Mouse (Mus musculus) testis, postnatal 10 days (tissue): ENCODE measurements around the gene Stxbp5.

Source experiments
- DNase-seq: peaks from one replicate; pipeline ENCODE4 v3.0.0; 2021; ENCODE audit warnings: low spot score

The Stxbp5 gene

DNA sequence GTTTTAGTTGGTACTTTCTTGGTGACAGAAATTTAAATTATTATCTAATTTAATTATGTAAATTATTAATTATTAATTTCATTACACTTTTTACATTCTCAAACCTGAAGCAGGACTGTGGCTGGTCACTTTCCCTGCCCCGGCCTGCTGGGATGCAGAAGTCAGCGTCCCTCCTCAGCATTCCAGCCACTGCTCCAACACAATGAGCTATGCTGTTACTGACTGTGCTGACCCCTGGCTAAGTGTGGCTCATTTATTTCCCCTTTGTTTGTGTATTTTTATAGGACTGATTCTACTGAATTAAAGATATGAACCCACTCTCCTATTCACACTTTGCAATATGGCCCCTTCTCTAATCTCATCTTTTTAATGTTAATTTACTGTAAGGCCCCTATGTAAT is 43.0 kb downstream of the Stxbp5 start:
- DNase-seq = no peak

DNA sequence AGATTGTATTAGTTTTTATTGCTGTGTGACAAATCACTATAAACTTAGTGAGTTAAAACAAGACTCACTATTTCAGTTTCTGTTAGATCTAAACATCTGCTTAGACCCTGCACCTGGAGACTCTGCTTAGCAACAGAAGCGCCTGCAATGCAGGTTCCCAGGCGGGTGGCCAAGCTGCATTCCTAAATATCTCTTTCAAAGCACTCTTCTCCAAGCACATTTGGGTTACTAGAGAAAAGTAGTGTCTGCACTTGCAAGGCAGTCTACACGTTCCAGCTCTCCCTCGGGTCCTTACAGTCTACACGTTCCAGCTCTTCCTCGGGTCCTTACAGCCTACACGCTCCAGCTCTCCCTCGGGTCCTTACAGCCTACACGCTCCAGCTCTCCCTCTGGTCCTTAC is 44.1 kb downstream of the Stxbp5 start:
- DNase-seq = no peak

DNA sequence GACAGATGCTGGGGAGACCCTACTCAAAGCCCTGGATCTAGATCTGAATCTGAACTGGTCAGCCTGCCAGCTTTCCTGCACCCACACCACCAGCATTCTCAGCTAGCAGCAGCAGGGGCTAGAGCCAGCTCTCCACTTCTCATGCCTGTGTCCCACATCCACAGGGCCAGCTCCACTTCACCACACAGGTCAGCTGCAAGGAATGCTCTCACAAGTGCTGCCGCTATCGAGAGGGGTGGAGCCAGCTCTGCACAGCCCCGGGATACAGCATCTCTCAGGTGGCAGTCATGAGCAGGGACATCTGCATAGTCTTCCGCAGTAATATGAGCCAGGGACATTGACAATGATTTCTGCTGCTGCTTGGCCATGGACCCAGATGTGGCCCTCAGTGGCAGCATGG is 54.5 kb downstream of the Stxbp5 start:
- no peak for DNase-seq

DNA sequence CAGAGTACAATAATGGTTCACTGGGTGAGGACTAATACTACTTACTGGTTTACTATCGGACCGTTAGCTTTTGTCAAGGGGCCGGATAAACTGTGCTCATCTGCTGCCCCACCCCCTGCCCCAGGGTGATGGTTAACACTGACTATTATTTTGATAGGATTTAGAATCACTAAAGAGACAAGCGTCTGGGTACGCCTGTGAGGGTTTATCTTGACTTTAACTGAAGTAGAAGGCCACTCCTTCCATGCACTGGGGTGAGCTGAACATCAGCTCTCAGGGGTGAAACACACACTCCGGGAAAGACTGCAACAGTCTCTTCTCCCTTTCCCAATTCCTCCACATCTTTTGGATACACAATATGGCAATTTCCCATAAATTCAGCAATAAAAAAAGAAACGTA is 61.5 kb downstream of the Stxbp5 start:
- no peak for DNase-seq

DNA sequence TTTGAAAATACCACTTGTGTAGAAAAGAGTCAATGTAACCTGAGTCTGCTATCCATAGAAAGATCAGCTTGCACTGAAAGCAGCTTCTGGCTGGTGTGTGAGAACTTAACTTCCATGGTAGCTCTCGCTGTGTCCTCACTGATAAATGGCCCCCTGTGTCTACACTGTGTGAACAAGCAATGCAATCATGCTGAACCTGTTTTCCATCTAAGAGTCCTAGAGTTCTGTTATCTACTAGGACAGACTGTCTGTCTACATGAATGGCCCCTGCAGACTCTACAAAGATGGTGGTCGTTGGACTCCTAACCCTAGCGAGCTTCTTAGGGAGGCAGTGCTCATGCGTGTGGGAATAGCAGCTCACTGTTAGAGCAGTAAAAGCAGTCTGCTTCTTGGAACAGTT is 65.9 kb downstream of the Stxbp5 start:
- DNase-seq = no peak

DNA sequence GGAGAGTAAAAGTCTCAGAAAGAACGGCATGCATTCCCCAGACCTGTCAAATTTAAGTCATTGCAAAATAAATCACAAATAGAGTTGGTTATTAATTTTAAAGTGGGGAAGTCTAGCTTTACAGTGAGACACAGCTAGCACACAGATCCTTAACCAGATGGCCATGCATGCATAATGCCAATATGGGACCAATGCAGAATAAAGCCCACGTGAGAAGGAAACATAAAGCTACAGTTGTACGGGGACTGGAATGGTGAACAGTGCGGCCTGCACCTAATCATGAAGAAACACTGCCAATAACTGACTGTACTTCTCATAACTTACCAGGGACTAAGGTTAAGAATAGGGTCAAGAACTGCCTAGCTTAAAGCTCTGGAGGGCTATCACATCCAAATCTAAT is 67.9 kb downstream of the Stxbp5 start:
- no peak for DNase-seq

DNA sequence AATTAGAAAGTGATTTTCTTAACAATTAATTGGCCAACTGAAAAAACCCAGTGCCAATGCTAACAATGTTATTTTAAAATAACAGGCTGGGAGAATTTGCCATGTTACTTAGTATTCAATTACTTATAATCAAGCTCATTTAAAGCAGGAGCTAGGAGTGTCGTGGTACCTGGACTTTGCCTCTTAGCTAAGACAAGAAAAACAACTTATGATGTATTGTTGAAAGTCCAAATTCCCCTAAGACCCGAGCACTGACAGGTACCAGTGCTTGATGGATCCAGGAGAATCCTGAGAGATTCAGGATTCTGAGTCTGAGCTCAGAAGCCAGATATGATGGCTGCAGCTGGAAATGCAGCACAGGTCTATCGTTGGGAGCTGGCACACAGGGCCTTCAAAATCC is 71.1 kb downstream of the Stxbp5 start:
- no peak for DNase-seq

DNA sequence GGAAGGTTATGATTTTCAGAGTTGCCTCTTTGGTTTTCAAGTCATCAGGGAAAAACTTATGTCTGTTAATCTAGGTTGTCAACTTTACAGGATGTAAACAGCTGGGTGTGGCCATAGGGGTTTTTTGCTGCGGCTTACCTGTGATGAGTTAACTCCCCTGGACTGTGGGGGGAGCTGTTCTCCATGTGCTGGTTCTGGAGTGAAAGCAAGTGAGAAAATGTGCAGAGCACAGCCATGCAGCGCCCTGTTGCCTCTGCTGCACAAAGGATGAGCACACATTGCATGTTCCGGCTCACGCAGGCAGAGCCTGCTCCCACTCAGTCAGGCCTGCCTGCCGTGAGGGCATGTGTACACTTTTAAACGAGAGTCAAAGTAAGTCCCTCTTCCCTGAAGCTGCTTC is 79.6 kb downstream of the Stxbp5 start:
- no peak for DNase-seq

DNA sequence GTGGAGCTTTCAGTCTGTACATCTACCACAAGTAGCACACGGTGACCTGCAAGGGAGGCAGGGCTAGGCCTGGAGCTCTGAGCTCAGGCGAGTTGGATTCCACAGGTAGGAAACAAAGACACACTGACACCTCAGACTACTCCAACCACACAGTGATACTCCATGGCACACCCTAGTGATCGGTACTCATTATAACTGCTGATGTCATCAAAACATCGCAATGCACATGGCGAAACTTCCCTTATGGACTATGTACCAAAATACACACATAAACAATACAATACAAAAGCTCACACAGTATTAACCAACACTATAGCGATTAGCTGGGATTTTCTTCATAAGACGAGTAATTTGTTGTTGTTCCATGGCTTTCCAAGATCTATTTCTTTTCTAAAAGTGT is 82.3 kb downstream of the Stxbp5 start:
- DNase-seq = no peak

DNA sequence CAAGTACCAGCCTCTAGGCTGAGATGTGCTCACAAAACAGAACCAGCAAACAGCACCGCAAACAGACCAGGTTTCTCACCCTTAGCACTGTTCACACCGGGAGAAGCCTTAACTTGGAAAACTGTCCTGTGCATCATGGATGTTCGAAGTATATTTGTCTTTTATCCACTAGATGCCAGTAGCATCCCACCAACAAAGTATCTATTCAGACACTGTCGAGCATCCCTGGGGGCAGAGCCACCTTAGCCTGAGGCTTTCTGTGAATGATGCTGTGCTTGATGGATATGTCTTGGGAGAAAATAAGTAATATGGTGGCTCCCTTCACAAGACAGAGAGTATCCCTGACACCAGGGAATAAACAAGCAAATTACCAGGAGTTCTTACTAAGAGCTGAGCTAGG is 87.0 kb downstream of the Stxbp5 start:
- no peak for DNase-seq

DNA sequence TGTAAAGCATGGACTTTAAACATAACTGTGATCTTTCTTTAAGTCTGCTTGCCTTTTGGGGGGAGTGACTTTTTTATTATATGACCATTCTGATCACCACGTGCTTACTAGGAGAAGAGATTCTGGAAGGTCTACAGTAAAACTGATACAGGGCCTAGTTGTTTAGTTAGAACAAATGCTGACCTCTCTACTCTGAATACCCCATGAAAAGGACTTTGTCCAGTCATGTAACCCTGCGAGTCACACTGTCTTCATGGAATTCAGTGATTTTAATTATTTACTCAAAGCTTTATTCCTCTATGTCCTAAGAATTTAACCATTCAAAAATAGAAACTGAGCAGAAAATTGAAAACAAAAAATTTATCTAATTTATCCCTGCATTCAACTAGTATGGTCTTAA is 93.3 kb downstream of the Stxbp5 start:
- no peak for DNase-seq

DNA sequence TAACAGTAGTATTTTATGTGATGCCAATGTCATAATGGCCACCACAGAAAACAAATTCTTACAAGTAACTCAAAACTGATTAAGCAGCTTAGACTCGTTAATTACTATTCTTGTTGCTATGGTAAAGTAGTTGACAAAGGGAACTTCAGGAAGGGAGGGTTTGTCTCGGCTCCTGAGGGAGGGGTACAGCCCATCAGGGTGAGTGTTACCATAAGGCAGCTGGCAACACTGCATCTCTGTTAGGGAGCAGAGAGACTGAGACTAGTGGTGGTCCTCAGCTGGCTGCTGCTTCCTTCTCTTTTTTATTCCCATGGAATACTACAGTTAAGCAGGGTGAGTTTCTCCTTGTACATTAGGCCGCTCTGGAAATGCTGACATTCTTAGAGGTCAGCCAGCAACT is 95.5 kb downstream of the Stxbp5 start:
- no peak for DNase-seq

DNA sequence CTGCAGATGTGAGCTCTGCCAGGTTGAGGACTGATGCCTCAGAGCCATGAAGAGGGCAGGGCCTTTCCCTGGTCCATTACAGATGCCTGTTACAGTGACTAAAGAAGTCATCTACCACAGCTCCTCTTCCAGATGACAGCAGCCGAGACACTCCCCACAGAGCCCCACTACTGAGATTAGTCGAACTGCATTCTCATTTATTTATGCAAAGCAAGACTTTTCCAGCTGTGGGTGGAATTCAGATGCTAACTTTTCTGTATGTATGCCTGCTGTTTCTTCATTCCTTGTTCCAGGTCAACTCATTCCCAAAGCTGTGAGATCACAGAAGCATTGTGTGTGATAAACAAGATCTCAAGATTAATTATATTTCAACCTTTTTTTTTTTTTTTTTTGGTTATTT is 97.8 kb downstream of the Stxbp5 start:
- DNase-seq = no peak

DNA sequence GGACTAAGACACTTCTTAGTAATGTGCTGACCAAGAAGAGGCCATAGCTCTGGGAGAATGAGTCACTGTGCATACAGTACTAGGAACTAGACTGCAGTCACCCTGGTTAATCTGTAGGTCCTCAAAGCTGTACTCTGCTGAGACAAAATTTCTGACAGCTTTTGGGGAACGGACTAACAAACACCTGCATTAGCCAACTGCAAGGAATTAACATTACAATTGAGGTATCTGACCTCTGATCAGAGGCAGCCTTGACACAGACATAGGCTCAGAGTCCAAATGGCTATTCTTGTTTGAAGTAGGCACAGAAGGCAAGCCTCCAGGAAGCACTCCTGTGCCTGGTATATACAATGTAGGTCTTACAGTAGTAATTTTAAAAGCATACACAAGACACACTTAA is 99.3 kb downstream of the Stxbp5 start:
- no peak for DNase-seq

DNA sequence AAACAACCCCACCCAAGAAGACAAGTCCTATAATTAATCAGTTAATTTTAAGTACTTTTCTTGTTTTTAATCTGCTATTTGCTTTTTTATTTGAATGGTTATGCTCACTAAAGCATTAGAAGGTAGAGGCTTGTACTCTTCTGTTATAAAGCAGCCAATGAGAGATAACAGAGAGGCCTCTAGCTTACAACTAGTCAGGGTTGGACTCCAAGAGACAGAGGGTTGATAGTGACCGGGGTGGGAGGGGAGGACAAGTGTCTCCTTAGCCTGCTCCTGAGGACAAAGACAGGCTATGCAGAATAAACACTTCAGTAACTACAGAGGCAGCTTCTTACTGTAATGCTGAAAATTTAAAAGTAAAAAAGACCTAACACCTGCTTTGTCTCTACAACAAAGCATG is 101.8 kb downstream of the Stxbp5 start:
- no peak for DNase-seq

DNA sequence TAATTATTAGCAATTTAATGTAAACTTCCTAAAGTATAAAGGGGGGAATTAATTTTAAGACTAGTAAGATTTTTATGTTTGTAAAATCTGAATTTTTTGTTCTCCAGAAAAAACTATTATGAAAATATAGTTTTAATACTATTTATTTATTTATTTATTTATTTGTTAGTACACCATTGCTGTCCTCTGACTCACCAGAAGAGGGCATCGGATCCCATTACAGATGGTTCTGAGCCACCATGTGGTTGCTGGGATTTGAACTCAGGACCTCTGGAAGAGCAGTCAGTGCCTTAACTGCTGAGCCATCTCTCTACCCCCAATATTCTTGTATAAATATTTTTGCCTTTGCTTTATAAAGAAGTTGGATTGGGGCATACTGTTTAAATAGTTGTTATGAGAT is 104.5 kb downstream of the Stxbp5 start:
- no peak for DNase-seq

DNA sequence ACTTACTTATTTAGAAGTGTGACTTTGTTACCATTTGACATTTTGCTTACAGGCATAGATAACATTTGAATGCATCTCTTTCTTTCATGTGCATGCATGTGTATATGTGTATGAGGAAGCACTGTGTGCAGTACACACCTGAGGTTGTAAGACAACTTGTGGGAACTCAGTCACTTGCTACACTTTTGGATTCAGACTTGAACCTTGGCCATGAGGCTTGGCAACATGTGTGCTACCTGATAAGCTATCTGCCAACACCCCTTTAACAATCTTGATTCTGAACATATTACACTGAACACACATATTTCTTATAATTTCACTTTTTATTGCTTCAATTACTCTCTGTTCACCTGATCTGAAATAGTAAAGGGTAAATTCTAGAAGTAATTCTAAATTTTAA is 106.5 kb downstream of the Stxbp5 start:
- no peak for DNase-seq

DNA sequence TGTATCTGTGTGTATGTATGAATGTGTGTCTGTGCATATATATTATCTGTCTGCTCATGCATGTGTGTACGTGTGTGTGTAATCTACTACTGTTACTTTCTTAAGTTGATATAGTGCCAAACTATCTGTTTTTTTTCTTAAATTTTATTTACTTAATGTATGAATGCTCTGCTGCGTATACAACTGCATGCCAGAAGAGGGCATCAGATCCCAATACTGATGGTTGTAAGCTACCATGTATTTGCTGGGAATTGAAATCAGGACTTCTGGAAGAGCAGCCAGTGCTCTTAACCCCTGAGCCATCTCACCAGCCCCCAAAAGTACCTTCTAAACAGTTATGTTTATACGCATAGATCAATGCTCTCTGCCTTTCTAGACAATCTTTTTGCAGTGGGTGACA is 109.9 kb downstream of the Stxbp5 start:
- DNase-seq = no peak

DNA sequence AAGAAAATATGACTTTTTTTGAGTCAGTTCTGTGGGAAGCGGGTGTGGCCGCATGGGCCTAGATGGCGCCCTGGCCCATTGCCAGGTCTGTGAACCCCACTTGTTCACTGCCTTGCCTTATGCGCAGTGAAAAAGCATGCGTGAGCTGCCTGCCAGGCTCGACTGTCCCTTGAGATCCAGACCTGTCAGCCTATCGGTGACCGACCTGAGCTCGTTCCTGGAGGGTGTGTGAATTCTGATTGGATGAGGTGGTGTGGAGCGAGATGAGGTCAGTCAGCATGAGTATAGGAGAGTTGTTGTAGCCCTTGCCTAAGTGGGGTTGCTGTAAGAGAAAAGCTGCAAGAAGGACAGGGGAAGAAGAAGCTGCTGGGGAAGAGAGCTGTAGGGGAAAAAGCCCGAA is 114.4 kb downstream of the Stxbp5 start:
- DNase-seq = no peak

DNA sequence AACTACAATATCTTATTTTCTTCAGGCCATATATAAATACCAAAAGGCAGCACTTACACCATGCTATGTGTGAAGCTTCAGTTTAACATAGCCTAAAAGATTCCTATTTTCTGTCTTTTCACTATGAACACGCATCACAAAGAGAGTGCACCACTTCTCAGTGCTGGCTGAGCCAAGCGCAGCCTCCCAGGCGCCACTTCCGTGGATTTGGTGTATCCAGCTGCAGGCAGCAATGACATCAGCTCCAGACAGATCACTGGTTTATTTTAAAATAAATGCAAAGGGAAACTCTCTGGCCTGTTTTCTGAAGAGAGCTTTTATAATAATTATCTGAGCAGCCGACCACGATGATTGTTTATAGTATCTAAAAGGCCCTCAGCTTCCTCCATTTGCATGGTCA is 115.2 kb downstream of the Stxbp5 start:
- DNase-seq = no peak

DNA sequence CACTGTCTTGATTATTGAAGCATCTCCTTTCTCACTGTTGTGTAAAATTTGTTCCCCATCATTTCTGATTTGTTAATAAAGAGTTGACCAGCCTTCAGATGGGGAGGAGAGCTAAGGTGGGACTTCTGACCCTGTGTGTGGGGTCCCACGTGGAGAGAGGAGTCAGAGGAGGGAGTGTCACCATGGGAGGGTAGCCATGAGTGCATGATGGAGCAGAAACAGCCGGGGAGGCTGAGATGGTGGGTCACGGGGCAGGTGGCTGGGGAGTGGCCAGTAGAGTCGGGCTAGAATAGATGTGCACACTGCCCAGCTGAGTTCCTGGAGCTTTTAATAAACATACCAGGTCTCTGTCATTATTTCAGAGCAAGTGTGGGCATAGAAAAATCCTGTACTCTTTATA is 121.0 kb downstream of the Stxbp5 start:
- DNase-seq = no peak

DNA sequence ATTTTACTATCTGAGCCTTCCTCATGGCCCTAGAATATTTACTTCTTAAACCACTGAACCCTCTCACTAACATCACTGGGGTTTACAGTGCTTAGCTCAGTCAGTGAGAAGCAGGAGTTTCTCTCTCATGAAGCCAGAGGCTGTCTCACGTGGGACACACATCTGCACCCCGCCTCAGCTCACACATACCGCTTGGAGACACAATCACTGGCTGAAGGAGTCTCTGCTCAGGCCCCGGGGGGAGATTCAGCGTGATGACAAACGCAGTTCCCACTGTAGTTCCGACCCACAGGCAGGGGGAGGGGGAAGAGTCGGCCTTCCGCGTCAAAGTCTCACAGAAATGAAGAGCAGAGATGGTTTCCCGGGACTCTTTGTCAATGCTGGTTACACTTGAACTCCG is 130.6 kb downstream of the Stxbp5 start:
- no peak for DNase-seq

DNA sequence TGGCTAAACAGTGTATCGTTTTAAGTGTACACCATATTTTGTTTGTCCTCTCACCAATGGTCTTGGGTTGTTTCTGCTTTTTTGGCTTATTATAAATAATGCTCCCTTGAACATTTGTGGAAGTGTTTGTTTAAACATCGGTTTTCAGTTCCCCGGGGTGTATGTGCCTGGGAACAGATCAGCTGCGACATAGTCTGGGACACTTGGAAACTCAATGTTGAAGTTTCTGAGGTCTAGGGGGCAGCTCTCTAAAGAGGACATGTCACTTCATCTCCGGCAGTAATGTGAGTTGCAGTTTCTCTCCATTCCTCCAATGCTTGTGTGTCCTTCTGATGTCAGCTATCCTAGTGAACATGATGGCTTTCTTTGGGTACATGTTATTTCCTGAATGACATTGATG is 137.0 kb downstream of the Stxbp5 start:
- DNase-seq = no peak

DNA sequence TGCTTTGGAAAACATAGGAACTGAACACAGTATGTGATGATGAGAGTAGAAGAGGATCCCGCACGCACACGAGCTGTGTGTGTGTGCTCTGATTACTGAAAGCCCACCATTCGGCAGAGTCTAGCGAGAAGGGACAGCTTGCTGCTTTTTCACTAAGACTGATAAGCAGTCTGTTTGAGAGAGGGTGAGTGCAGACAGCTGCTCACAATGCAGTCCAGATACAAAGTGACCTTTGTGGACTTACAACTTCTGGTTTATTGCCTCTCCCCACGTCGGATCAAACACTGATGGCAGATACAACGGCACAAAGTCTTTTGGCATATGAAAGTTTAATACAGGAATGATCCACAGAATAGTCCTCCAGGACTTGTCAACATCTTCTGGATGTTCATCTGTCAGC is 140.6 kb downstream of the Stxbp5 start:
- no peak for DNase-seq

DNA sequence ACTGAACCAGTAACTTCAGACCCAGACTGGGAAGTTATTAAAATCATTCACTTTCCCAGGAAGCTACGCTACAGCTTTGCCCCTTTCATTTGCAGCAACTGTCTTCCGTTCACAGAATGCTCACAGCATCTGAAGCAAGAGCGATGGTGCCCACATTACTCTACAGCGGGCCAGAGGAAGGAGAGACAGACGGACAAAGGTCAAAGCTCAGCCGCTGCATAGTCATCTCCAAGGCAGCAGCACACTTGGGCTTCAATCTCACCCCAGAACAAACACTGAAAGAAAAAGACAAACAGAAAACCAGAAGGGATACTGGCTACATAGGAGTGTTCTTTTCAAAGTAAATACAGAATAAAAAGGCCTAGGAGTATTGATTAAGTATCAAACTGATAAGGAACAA is 144.3 kb downstream of the Stxbp5 start:
- DNase-seq = no peak
